Mouse (Mus musculus): ENCODE measurements around the gene Ednra.

Ednra gene

GRCm38 (mm10) chr8:77640093-77640839 is 84.0 kb downstream of the Ednra start:
- no peak for DNase-seq (ENCODE audit: low spot score)

- no peak for DNase-seq (ENCODE audit: low spot score)
These were observed 86.7 kb downstream of the Ednra start for GRCm38 (mm10) chr8:77637593-77637992.

GRCm38 (mm10) chr8:77634035-77634434 is 90.2 kb downstream of the Ednra start:
- DNase-seq (ENCODE audit: low spot score), result no peak

DNA sequence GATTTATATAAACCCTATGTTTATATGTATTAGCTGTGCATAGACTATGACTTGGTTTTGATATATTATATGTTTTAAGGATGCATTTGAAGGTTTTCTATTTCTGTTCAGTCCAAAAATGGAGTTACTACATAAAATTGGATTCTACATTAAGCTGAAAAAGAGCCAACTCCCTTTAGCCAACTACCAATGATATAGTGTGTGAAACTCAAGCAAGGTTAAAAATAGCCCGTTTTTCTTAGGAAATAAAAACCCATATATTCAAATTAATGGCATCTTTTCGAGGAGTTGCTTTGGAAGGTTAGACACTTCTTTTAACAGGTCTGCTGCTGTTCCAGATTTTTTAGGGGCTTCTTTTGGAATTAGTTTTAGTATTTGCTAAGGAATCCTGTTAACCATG is 91.1 kb downstream of the Ednra start:
- DNase-seq (ENCODE audit: low spot score), result no peak

- no peak for DNase-seq (ENCODE audit: low spot score)
These were observed 93.6 kb downstream of the Ednra start for GRCm38 (mm10) chr8:77630691-77631090.

DNA sequence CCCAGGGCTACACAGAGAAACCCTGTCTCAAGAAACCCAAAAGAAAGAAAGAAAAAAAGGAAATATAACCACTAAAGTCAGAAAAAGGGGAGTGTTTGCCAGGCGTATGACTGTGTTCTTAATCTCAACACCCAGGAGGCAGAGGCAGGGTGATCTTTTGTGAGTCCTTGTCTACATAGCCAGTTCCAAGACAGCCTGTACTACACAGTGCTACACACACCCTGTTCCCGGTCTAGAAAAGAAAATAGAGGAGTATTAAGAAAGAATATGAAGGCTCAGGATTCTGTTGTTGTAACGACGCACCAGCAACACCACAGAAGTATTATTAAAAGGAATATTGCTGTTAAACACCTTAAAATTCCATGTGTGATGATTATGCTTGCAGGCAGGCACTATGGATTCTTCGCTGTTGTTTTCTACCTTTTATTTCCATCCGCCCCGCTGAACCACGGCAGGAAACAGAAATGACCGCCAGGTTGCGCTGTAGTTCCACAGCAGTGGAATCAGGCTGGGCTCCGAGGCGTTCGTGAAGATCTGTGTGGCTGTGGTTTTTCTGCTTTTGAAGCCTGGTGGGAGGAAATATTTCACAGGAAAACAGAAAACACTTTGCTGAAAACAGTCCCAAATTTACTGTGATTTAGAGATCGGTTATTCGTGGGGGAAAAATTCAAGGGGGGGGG is 94.3 kb downstream of the Ednra start:
- DNase-seq (ENCODE audit: low spot score), result peak; percentile 87

- no peak for DNase-seq (ENCODE audit: low spot score)
These were observed 100.5 kb downstream of the Ednra start for GRCm38 (mm10) chr8:77623677-77624209.

DNA sequence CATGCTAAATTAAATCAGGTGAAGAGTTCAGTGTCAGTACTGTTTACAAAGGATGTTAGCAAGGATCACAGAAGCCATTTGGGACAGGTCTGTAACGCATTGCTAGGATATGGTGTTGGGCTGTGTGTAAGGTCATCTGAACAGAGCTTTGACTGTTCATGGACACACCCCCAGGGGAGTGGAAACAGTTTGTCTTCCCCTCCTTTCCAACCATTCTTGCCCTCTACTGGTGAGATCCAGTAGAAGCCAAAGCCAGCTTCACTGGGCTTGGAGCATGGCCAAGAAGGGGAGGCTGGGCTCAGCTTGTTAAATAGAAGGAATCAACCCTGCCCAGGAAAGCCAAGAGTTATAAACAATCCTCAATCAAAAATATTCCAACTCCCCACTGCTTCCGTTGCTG is 106.3 kb downstream of the Ednra start:
- DNase-seq (ENCODE audit: low spot score), result peak; percentile 42
